Mouse (Mus musculus) neural tube, embryonic 15.5 days (tissue): ENCODE data around the gene Pgp. TPM values are rescaled to one million over a fixed set of nuclear protein-coding genes. Genes with fewer than 3 reads are reported as not detected.

Source experiments
- ATAC-seq: fragments of 200-750 bp; cut with Nextera tagmentation; 2 replicates; pipeline ENCODE4 v1.8.0; 2017; ENCODE audit warnings: mild to moderate bottlenecking, moderate TSS enrichment, moderate library complexity; ENCODE audit not compliant: low FRiP score
- H3K27ac ChIP-seq: fragments of 300-500 bp; sonication (generic); replicated peaks from 2 replicates; pipeline ENCODE4 v1.5.1; 2015; ENCODE audit warnings: mild to moderate bottlenecking, inconsistent platforms
- H3K27me3 ChIP-seq: fragments of 300-500 bp; sonication (generic); replicated peaks from 2 replicates; pipeline ENCODE4 v1.6.1; 2015; ENCODE audit warnings: inconsistent platforms
- H3K36me3 ChIP-seq: fragments of 300-500 bp; sonication (generic); 2 replicates; pipeline ENCODE4 v1.6.1; 2015; ENCODE audit warnings: inconsistent platforms
- H3K4me1 ChIP-seq: fragments of 300-500 bp; sonication (generic); 2 replicates; pipeline ENCODE4 v1.6.1; 2015; ENCODE audit warnings: inconsistent platforms
- H3K4me2 ChIP-seq: fragments of 300-500 bp; sonication (generic); 2 replicates; pipeline ENCODE4 v1.6.1; 2015; ENCODE audit warnings: inconsistent platforms, mild to moderate bottlenecking, moderate library complexity
- H3K4me3 ChIP-seq: fragments of 300-500 bp; sonication (generic); replicated peaks from 2 replicates; pipeline ENCODE4 v1.5.1; 2015; ENCODE audit warnings: mild to moderate bottlenecking, inconsistent platforms
- H3K9ac ChIP-seq: fragments of 300-500 bp; sonication (generic); replicated peaks from 2 replicates; pipeline ENCODE4 v1.6.1; 2015; ENCODE audit warnings: mild to moderate bottlenecking, inconsistent platforms
- H3K9me3 ChIP-seq: fragments of 300-500 bp; sonication (generic); replicated peaks from 2 replicates; pipeline ENCODE4 v1.6.1; 2016; ENCODE audit warnings: inconsistent platforms
- WGBS: fragments of 180-500 bp; shearing (Covaris S2); methylation state at CpG from one replicate; pipeline ENCODE4 v1.1.7; 2015; ENCODE audit warnings: mixed read lengths; 5-methylcytosine and 5-hydroxymethylcytosine counted together
- polyA plus RNA-seq: library from polyadenylated mRNA; unstranded; fragments of >200 nt; fragmentation: Nextera tagmentation; extraction: Ambion mirVana; gene quantifications from 2 replicates; pipeline ENCODE4 v1.2.1, GENCODE M21; 2015

The Pgp gene
- polyA plus RNA-seq, 1 experiment from 2014 or later, result 79.7 TPM

GRCm38 (mm10) chr17:24507806-24508460 is 37.7 kb downstream of the Pgp start:
- Histone ChIP-seq H3K27me3 (no peaks in the 10 kb centered on the region), H3K4me3 (no peak overlapping the region), H3K4me1 (peaks cover 4% of the 10 kb centered on the region), H3K27ac (no peak overlapping the region), H3K4me2 (no peak overlapping the region), H3K36me3 (peaks cover 89% of the 10 kb centered on the region), H3K9ac (no peak overlapping the region), H3K9me3 (no peaks in the 10 kb centered on the region)
- no peak for ATAC-seq
- WGBS, result 83% methylated on average over 12 of the region's 12 CpGs

DNA sequence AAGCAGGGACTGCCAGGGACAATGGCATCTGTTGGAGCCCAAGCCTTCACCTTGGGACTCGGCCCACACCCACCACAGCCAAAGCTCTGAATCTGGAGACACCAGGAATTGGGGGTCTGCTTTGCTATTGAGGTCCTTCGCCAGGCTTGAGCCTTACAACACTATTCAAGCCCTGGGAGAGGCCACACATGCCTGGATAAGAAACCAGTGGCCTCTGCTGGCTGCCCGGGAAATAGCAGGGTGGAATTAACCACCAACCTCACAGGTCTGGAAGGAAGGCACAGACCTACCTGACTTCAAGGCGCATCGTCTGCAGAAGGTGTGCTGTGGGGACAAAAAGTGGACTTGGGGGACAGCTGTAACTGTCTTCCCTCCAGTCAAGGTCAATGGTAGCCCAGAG is 43.4 kb downstream of the Pgp start:
- no peak overlapping the region for H3K4me2 ChIP-seq
- 55% methylated on average over 5 of the region's 5 CpGs for WGBS
- H3K4me1 ChIP-seq, result no peaks in the 10 kb centered on the region
- no peaks in the 10 kb centered on the region for H3K9me3 ChIP-seq
- peaks cover 81% of the 10 kb centered on the region for H3K36me3 ChIP-seq
- peak; percentile 39; the same call in 1 of the 2 replicates for ATAC-seq
- H3K27ac ChIP-seq, result no peak overlapping the region
- H3K9ac ChIP-seq, result no peak overlapping the region
- H3K27me3 ChIP-seq, result no peaks in the 10 kb centered on the region
- no peak overlapping the region for H3K4me3 ChIP-seq

DNA sequence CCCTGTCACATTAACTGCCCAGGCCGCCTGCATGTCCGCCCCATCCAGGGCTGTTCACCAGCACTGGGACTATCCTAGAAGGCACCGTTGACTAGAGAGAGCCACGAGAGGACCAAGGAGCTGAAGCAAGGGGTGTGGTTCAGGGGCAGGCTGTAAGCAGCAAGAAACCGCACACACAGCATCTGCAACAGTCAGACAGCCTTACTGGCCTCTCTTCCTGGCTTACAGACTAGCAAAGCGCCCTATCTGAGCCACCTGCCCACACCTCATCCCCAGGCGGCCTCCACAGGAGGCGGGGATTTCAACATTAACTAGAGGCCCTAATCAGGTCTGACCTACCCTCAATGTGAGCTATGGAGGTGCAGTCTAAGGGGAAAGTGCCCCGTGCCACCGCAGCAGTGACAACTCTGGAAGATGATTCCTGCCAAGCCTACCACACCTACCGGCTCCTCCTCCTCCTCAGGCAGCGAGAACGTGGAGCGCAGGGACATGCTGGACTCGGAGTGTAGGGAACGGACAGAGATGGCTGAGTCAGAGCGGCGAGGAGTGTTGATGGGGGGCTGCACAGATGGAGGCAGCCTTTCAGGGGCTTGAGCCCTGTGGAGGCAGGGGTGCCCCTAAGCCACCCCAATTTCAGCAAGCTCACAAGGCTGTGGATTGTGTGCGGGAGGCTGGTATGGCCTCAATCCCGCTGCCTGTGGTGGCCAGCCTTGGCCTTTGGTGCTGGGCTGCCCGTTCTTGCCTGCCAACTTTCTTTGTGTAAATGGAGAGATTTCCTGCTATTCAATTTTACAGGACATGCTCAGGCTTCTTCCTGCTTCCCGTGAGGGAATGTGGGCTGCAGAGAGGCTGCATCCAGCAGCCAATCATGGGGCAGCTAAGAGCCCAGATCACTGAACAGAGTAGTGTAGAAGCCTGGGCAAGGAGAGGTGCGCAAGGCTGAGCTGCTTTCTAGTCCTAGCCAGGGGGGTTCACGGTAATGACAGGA is 44.4 kb downstream of the Pgp start:
- Histone ChIP-seq H3K4me2 (0 out of 2 replicates have a peak overlapping the region, but pooled peaks have one; percentile 5), H3K36me3 (peaks cover 73% of the 10 kb centered on the region), H3K9ac (no peak overlapping the region), H3K9me3 (no peaks in the 10 kb centered on the region), H3K27me3 (no peaks in the 10 kb centered on the region), H3K4me3 (no peak overlapping the region), H3K27ac (peak overlapping the region; percentile 18; the same call in 1 of the 2 replicates), H3K4me1 (no peaks in the 10 kb centered on the region)
- ATAC-seq, result no peak
- WGBS, result 89% methylated on average over 24 of the region's 24 CpGs

DNA sequence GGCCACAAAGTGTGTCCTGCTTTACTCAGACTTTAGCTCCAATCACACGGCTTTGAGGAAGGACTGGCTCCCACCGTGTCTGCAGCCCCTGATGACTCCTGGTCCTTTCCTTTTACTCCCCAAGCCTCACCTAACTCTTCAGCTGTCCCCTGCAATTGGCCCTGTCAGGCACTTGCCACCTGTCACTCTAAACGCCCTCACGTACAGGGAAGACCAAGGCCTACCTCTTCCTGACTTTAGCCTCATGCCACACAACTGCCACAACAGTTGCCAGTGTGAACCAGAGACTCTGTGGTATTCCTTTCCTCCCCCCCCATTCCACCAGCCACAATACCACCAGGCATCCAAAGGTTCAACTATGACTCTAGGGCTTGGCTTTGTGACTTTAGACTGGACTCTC is 50.3 kb downstream of the Pgp start:
- no peaks in the 10 kb centered on the region for H3K9me3 ChIP-seq
- H3K36me3 ChIP-seq, result peaks cover 40% of the 10 kb centered on the region
- no peak overlapping the region for H3K4me2 ChIP-seq
- WGBS, result 83% methylated on average over 4 of the region's 4 CpGs
- ATAC-seq, result no peak
- no peak overlapping the region for H3K4me3 ChIP-seq
- no peak overlapping the region for H3K27ac ChIP-seq
- H3K9ac ChIP-seq, result no peak overlapping the region
- no peaks in the 10 kb centered on the region for H3K27me3 ChIP-seq
- H3K4me1 ChIP-seq, result peaks cover 10% of the 10 kb centered on the region

Other genes starting within 250 kb of the Pgp start
- gene Tedc2, start 249.5 kb upstream of the Pgp start, polyA plus RNA-seq, result 8.8 and 10.7 TPM in 2 replicates
- gene Ccnf, start 218.9 kb upstream of the Pgp start, polyA plus RNA-seq, result 13.4 and 26.3 TPM in 2 replicates
- 0.70 and 1.3 TPM in 2 replicates for gene Abca17, start 119.3 kb upstream of the Pgp start, polyA plus RNA-seq
- gene Abca3, start 118.4 kb upstream of the Pgp start, polyA plus RNA-seq, result 25.5 and 29.4 TPM in 2 replicates
- 289 and 293 TPM in 2 replicates for gene Rnps1, start 55.8 kb upstream of the Pgp start, polyA plus RNA-seq
- gene Eci1, start 43.8 kb upstream of the Pgp start, polyA plus RNA-seq, result 51.5 and 58.8 TPM in 2 replicates
- gene Dnase1l2, start 27.3 kb upstream of the Pgp start, polyA plus RNA-seq, result 5.4 and 8.7 TPM in 2 replicates
- 46.3 and 49.5 TPM in 2 replicates for gene E4f1, start 79 bp upstream of the Pgp start, polyA plus RNA-seq
- gene Bricd5, start 3.5 kb downstream of the Pgp start, polyA plus RNA-seq, result 0.73 TPM in 1 of 2 replicates, not detected in the other
- gene Mlst8, start 8.7 kb downstream of the Pgp start, polyA plus RNA-seq, result 29.5 and 33.1 TPM in 2 replicates
- gene Caskin1, start 18.2 kb downstream of the Pgp start, polyA plus RNA-seq, result 42.7 and 53.4 TPM in 2 replicates
- gene Traf7, start 57.5 kb downstream of the Pgp start, polyA plus RNA-seq, result 83.2 and 89.4 TPM in 2 replicates
- 6.1 and 9.1 TPM in 2 replicates for gene Rab26, start 63.8 kb downstream of the Pgp start, polyA plus RNA-seq
- 31.2 and 31.7 TPM in 2 replicates for gene Pkd1, start 79.4 kb downstream of the Pgp start, polyA plus RNA-seq
- gene Tsc2, start 162.2 kb downstream of the Pgp start, polyA plus RNA-seq, result 60.6 and 68.8 TPM in 2 replicates
- gene Nthl1, start 162.3 kb downstream of the Pgp start, polyA plus RNA-seq, result 8.3 and 10.0 TPM in 2 replicates
- 60.2 and 65.7 TPM in 2 replicates for gene Slc9a3r2, start 179.9 kb downstream of the Pgp start, polyA plus RNA-seq
- 0.42 and 0.51 TPM in 2 replicates for gene Npw, start 188.1 kb downstream of the Pgp start, polyA plus RNA-seq
- gene Zfp598, start 199.3 kb downstream of the Pgp start, polyA plus RNA-seq, result 19.2 and 20.5 TPM in 2 replicates
- 214 and 242 TPM in 2 replicates for gene Syngr3, start 219.6 kb downstream of the Pgp start, polyA plus RNA-seq
- 36.5 and 37.9 TPM in 2 replicates for gene Gfer, start 225.8 kb downstream of the Pgp start, polyA plus RNA-seq
- 1.9 and 3.9 TPM in 2 replicates for gene Noxo1, start 225.8 kb downstream of the Pgp start, polyA plus RNA-seq
- 55.6 and 66.5 TPM in 2 replicates for gene Tbl3, start 237.3 kb downstream of the Pgp start, polyA plus RNA-seq
- 0.15 TPM in 1 of 2 replicates, not detected in the other for gene Rnf151, start 247.7 kb downstream of the Pgp start, polyA plus RNA-seq
- gene Rps2, start 247.7 kb downstream of the Pgp start, polyA plus RNA-seq, result 729 and 914 TPM in 2 replicates